In the genomic region with DNA sequence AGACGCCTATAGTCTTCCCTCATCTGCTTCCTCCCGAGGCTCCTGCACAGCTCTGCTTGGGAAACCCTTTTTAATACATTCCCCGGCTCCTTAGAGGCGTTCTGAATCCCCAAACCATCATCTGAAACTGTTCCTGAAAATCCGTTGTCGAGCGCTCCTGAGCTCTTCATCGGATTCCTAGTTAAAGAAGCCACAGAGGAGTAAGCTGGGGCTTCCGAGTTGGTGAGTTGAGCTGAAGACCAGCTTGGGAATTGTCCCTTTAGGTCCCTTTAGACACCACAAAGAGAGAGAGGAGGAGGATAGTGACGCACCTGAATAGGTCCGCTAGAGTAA, we compare ENCODE assay signal across 8 mouse cellular contexts. TPM values are rescaled to one million over a fixed set of nuclear protein-coding genes. Genes with fewer than 3 reads are reported as not detected.
DNase-seq lines count a peak whose midpoint lies in the region; ATAC-seq and TF ChIP-seq lines count a peak whose summit lies in the region.

No protein-coding gene starts in this region.

- no peaks in the 10 kb centered on the region for H3K36me3 ChIP-seq in heart, postnatal 0 days (replicated peaks; ENCODE audit: control insufficient read depth, insufficient read depth, low read length)
- no peaks in the 10 kb centered on the region for H3K36me3 ChIP-seq in hindbrain, embryonic 12.5 days
- no peaks in the 10 kb centered on the region for H3K36me3 ChIP-seq in midbrain, embryonic 11.5 days (ENCODE audit: control insufficient read depth, insufficient read depth, low read length)

- DNase-seq in heart, postnatal 0 days (ENCODE audit: low spot score): no peak
- no peak for DNase-seq in heart, postnatal 14 days
- DNase-seq in brain, adult 2 months (ENCODE audit: low read depth, low spot score): peak; percentile 75
- DNase-seq in midbrain, embryonic 11.5 days (ENCODE audit: low spot score, missing footprints): peak; percentile 85
- no peak for DNase-seq in thymus, postnatal 10 days (ENCODE audit: low spot score in 2 of 2)
- no peak for DNase-seq in layer of hippocampus, postnatal 14 days (ENCODE audit: low spot score in 2 of 2)
- DNase-seq in gastrocnemius, postnatal 10 days: no peak

- 14% methylated on average over 11 of the region's 11 CpGs for WGBS in heart, postnatal 0 days
- WGBS in hindbrain, embryonic 12.5 days: 12% methylated on average over 11 of the region's 11 CpGs
- 6% methylated on average over 11 of the region's 11 CpGs for WGBS in midbrain, embryonic 11.5 days

- H3K4me2 ChIP-seq in heart, postnatal 0 days (ENCODE audit: low read depth, low read length): peak overlapping the region; percentile 98
- H3K4me2 ChIP-seq in hindbrain, embryonic 12.5 days (replicated peaks): peak overlapping the region; percentile 91
- H3K4me2 ChIP-seq in midbrain, embryonic 11.5 days: peak overlapping the region; percentile 90

- peak overlapping the region; percentile 68 for H3K4me3 ChIP-seq in heart, postnatal 0 days (ENCODE audit: low read depth, low read length)
- peak overlapping the region; percentile 67 for H3K4me3 ChIP-seq in hindbrain, embryonic 12.5 days
- H3K4me3 ChIP-seq in midbrain, embryonic 11.5 days (ENCODE audit: low read depth, low read length): peak overlapping the region; percentile 70

- no peaks in the 10 kb centered on the region for H3K9me3 ChIP-seq in heart, postnatal 0 days (replicated peaks; ENCODE audit: control insufficient read depth, low read length)
- no peaks in the 10 kb centered on the region for H3K9me3 ChIP-seq in hindbrain, embryonic 12.5 days (replicated peaks)
- H3K9me3 ChIP-seq in midbrain, embryonic 11.5 days (ENCODE audit: control insufficient read depth, low read length): no peaks in the 10 kb centered on the region

- H3K27me3 ChIP-seq in heart, postnatal 0 days (ENCODE audit: control insufficient read depth, insufficient read depth, low read length): peaks cover 44% of the 10 kb centered on the region
- peaks cover 71% of the 10 kb centered on the region for H3K27me3 ChIP-seq in hindbrain, embryonic 12.5 days
- H3K27me3 ChIP-seq in midbrain, embryonic 11.5 days (ENCODE audit: control insufficient read depth, insufficient read depth, low read length): peaks cover 46% of the 10 kb centered on the region

- H3K9ac ChIP-seq in heart, postnatal 0 days (replicated peaks; ENCODE audit: low read depth, low read length): no peak overlapping the region
- H3K9ac ChIP-seq in hindbrain, embryonic 12.5 days: peak overlapping the region; percentile 75; the same call in 1 of the 2 replicates
- no peak overlapping the region for H3K9ac ChIP-seq in midbrain, embryonic 11.5 days (ENCODE audit: low read length)

- H3K4me1 ChIP-seq in heart, postnatal 0 days (ENCODE audit: control insufficient read depth, insufficient read depth): peaks cover 13% of the 10 kb centered on the region
- H3K4me1 ChIP-seq in hindbrain, embryonic 12.5 days: peaks cover 12% of the 10 kb centered on the region
- H3K4me1 ChIP-seq in midbrain, embryonic 11.5 days (ENCODE audit: control insufficient read depth, insufficient read depth, low read length): peaks cover 13% of the 10 kb centered on the region

- TF ChIP-seq EP300 in heart, postnatal 0 days (IDR thresholded peaks at IDR 0.05; ENCODE audit: low read depth): no peak

- TF ChIP-seq CTCF in heart, postnatal 0 days (IDR thresholded peaks at IDR 0.05; ENCODE audit: low read depth): no peak

- ATAC-seq in heart, postnatal 0 days (ENCODE audit: insufficient read depth, low read depth): no peak
- no peak for ATAC-seq in hindbrain, embryonic 12.5 days (ENCODE audit: low FRiP score)
- no peak for ATAC-seq in midbrain, embryonic 11.5 days (ENCODE audit: low FRiP score)

- H3K27ac ChIP-seq in heart, postnatal 0 days (ENCODE audit: low read depth): no peak overlapping the region
- H3K27ac ChIP-seq in hindbrain, embryonic 12.5 days: no peak overlapping the region
- H3K27ac ChIP-seq in midbrain, embryonic 11.5 days (ENCODE audit: low read depth, low read length): no peak overlapping the region

- intact Hi-C loops in heart, postnatal 14 days (cut with DNase I): no loop called here

RNA-seq across cellular contexts. Expression of gene Paqr9, which starts 0.8 kb away (rescaled TPM):
- total RNA-seq in heart, postnatal 0 days (2014; rRNA removed; ENCODE audit: low replicate concordance): 6.3 and 9.5 TPM in 2 replicates
- 5.7 and 5.8 TPM in 2 replicates for polyA plus RNA-seq in heart, postnatal 0 days (2015; fragmentation: Nextera tagmentation; extraction: Ambion mirVana)
- 10 to 100 TPM; 48.8 to 50.6 TPM for total RNA-seq in heart, postnatal 14 days (2021)
- polyA plus RNA-seq in hindbrain, embryonic 12.5 days (2016; fragmentation: Nextera tagmentation; extraction: Ambion mirVana): 1.2 TPM in 2 replicates
- polyA plus RNA-seq in midbrain, embryonic 11.5 days (2014; fragmentation: Nextera tagmentation; extraction: Ambion mirVana): 0.33 and 0.36 TPM in 2 replicates
- total RNA-seq in layer of hippocampus, postnatal 14 days (2021): 10 to 100 TPM; 48.2 to 48.6 TPM
- 1 to 10 TPM; 4.4 to 4.5 TPM for total RNA-seq in gastrocnemius, postnatal 10 days (2021)

RNA-seq across cellular contexts. Expression of gene U2surp, which starts 46.9 kb away (rescaled TPM):
- total RNA-seq in heart, postnatal 0 days (2014; rRNA removed; ENCODE audit: low replicate concordance): 22.2 and 27.6 TPM in 2 replicates
- polyA plus RNA-seq in heart, postnatal 0 days (2015; fragmentation: Nextera tagmentation; extraction: Ambion mirVana): 71.9 and 72.1 TPM in 2 replicates
- total RNA-seq in heart, postnatal 14 days (2021): 10 to 100 TPM; 34.2 to 39.0 TPM
- 159 and 182 TPM in 2 replicates for polyA plus RNA-seq in hindbrain, embryonic 12.5 days (2016; fragmentation: Nextera tagmentation; extraction: Ambion mirVana)
- polyA plus RNA-seq in midbrain, embryonic 11.5 days (2014; fragmentation: Nextera tagmentation; extraction: Ambion mirVana): 157 and 169 TPM in 2 replicates
- 10 to 100 TPM; 62.6 to 69.0 TPM for total RNA-seq in layer of hippocampus, postnatal 14 days (2021)
- total RNA-seq in gastrocnemius, postnatal 10 days (2021): 10 to 100 TPM; 27.7 to 43.8 TPM

Comparison
In these comparisons a context has a peak if more than half of its experiments do, and no peak if none do; other contexts are left out.
1. DNase-seq: peak in brain, adult 2 months (single experiment) and midbrain, embryonic 11.5 days (single experiment); none in heart, postnatal 0 days (single experiment), heart, postnatal 14 days (0 of 2), thymus, postnatal 10 days (0 of 2), layer of hippocampus, postnatal 14 days (0 of 2) and gastrocnemius, postnatal 10 days (single experiment).
2. Peak in every context shown above with its lines, with median percentiles within 50 percentile points of each other: H3K4me2 ChIP-seq and H3K4me3 ChIP-seq.